Mouse (Mus musculus) layer of hippocampus, postnatal 25 days (tissue): ENCODE results near the gene Ccdc97. TPM values are rescaled to one million over a fixed set of nuclear protein-coding genes. Genes with fewer than 3 reads are reported as not detected.

ENCODE experiments used
- DNase-seq, 2 experiments: peaks; one replicate each; pipeline ENCODE4 v3.0.0; 2022; ENCODE audit warnings: mixed read lengths in 2 of 2, low spot score in 1 of 2; ENCODE audit errors: extremely low spot score in 1 of 2
- total RNA-seq, 2 experiments: library from RNA; stranded (reverse); gene quantifications; 2 replicates each; pipeline ENCODE4 v1.2.3; 2021

The Ccdc97 gene
- total RNA-seq, 2 experiments from 2014 or later = 54.6 to 58.5 TPM

- DNase-seq = no peak
Observed at GRCm38 (mm10) chr7:25694104-25694503, 24.8 kb downstream of the Ccdc97 start.

GRCm38 (mm10) chr7:25690051-25690450 lies 28.8 kb downstream of the Ccdc97 start:
- DNase-seq = no peak

GRCm38 (mm10) chr7:25689603-25690021 lies 29.3 kb downstream of the Ccdc97 start:
- DNase-seq = no peak

- no peak for DNase-seq
Observed at GRCm38 (mm10) chr7:25688810-25689586, 29.9 kb downstream of the Ccdc97 start.

GRCm38 (mm10) chr7:25687811-25688401 lies 31.0 kb downstream of the Ccdc97 start:
- no peak for DNase-seq

GRCm38 (mm10) chr7:25686680-25687531 lies 32.0 kb downstream of the Ccdc97 start, which contains the start of gene Tgfb1:
Gene Tgfb1, plus strand, starts transcription at chr7:25687002.
- DNase-seq = peak in 1 of 2 experiments; percentile 47

- no peak for DNase-seq
Observed at GRCm38 (mm10) chr7:25685926-25686470, 32.9 kb downstream of the Ccdc97 start.

- no peak for DNase-seq
Observed at GRCm38 (mm10) chr7:25684659-25685058, 34.2 kb downstream of the Ccdc97 start.

- no peak for DNase-seq
Observed at GRCm38 (mm10) chr7:25683474-25684180, 35.3 kb downstream of the Ccdc97 start.

GRCm38 (mm10) chr7:25681341-25682231 lies 37.3 kb downstream of the Ccdc97 start:
- no peak for DNase-seq

- DNase-seq = peak; percentile 89 to 96
Observed at GRCm38 (mm10) chr7:25680514-25681258, 38.2 kb downstream of the Ccdc97 start, which contains the start of gene B9d2. Gene B9d2, plus strand, starts transcription at chr7:25680780.

- DNase-seq = no peak
Observed at GRCm38 (mm10) chr7:25679971-25680370, 38.9 kb downstream of the Ccdc97 start.

GRCm38 (mm10) chr7:25677013-25677412 lies 41.9 kb downstream of the Ccdc97 start:
- DNase-seq = no peak

- DNase-seq = peak; percentile 85 to 89
Observed at GRCm38 (mm10) chr7:25676085-25676781, 42.7 kb downstream of the Ccdc97 start.

GRCm38 (mm10) chr7:25675405-25675804 lies 43.5 kb downstream of the Ccdc97 start:
- DNase-seq = no peak

- no peak for DNase-seq
Observed at GRCm38 (mm10) chr7:25674719-25675300, 44.1 kb downstream of the Ccdc97 start, which contains the start of gene Tmem91. Gene Tmem91, minus strand, starts transcription at chr7:25675166.

- DNase-seq = no peak
Observed at GRCm38 (mm10) chr7:25674297-25674696, 44.6 kb downstream of the Ccdc97 start.
